21 mouse cellular contexts compared by ENCODE assay signal in the genomic region with DNA sequence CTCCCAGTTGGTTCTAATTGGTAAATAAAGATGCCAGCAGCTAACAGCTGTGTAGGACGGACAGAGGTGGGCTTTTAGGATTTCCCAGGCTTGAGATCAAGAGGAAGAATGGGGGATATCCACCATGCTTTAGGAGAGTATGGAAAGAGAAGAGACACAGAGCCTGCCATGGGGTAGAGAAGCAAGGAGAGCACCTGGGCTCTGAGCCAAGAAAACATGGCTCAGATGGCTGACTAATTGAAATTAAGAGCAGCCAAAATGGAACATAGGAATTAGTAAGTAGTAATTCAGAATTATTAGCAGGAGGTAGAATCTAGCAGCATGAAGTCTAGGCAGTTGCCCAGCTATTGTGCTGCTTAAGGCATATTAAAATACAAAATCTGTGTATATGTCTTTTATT. TPM values are rescaled to one million over a fixed set of nuclear protein-coding genes. Genes with fewer than 3 reads are reported as not detected.
DNase-seq lines count a peak whose midpoint lies in the region; ATAC-seq and TF ChIP-seq lines count a peak whose summit lies in the region.
"Had no signal": no experiment of that assay in that cellular context is flagged by ENCODE, and none has a peak within 500 bp of the region (broad histone marks: within the 10 kb centered on the region; RNA-seq: fewer than 3 reads in every experiment).

No protein-coding gene starts in this region.

- H3K4me3 ChIP-seq in hindbrain, postnatal 0 days (ENCODE audit: low read length): no peak overlapping the region
- H3K4me3 ChIP-seq in hindbrain, embryonic 13.5 days: no peak overlapping the region
- H3K4me3 ChIP-seq: embryonic facial prominence, embryonic 15.5 days; forebrain, embryonic 10.5 days; heart, embryonic 10.5 days; limb, embryonic 12.5 days; midbrain, embryonic 15.5 days had no signal

- H3K9me3 ChIP-seq in hindbrain, postnatal 0 days (ENCODE audit: low read length): no peaks in the 10 kb centered on the region
- no peaks in the 10 kb centered on the region for H3K9me3 ChIP-seq in hindbrain, embryonic 13.5 days
- H3K9me3 ChIP-seq: embryonic facial prominence, embryonic 15.5 days; forebrain, embryonic 10.5 days; heart, embryonic 10.5 days; limb, embryonic 12.5 days; midbrain, embryonic 15.5 days had no signal

- no peak overlapping the region for H3K27ac ChIP-seq in hindbrain, postnatal 0 days
- no peak overlapping the region for H3K27ac ChIP-seq in hindbrain, embryonic 13.5 days
- H3K27ac ChIP-seq: embryonic facial prominence, embryonic 15.5 days; forebrain, embryonic 10.5 days; heart, embryonic 10.5 days; kidney, postnatal 0 days; limb, embryonic 12.5 days; liver, embryonic 14.5 days; midbrain, embryonic 15.5 days; stomach, postnatal 0 days had no signal

- no peaks in the 10 kb centered on the region for H3K36me3 ChIP-seq in hindbrain, postnatal 0 days (ENCODE audit: insufficient read depth, low read length)
- H3K36me3 ChIP-seq in hindbrain, embryonic 13.5 days: no peaks in the 10 kb centered on the region
- H3K36me3 ChIP-seq: embryonic facial prominence, embryonic 15.5 days; forebrain, embryonic 10.5 days; heart, embryonic 10.5 days; limb, embryonic 12.5 days; midbrain, embryonic 15.5 days had no signal

- no peak for TF ChIP-seq CTCF in hindbrain, postnatal 0 days (IDR thresholded peaks at IDR 0.05; ENCODE audit: low read depth)

- no peaks in the 10 kb centered on the region for H3K27me3 ChIP-seq in hindbrain, postnatal 0 days (ENCODE audit: insufficient read depth, low read length)
- H3K27me3 ChIP-seq in hindbrain, embryonic 13.5 days: no peaks in the 10 kb centered on the region
- H3K27me3 ChIP-seq: embryonic facial prominence, embryonic 15.5 days; limb, embryonic 12.5 days; midbrain, embryonic 15.5 days had no signal

- ATAC-seq in hindbrain, postnatal 0 days: peak; percentile 61; the same call in 1 of the 2 replicates
- ATAC-seq in hindbrain, embryonic 13.5 days (ENCODE audit: low FRiP score): no peak
- ATAC-seq: midbrain, embryonic 15.5 days had no signal

- H3K4me2 ChIP-seq in hindbrain, postnatal 0 days (ENCODE audit: low read depth, low read length): no peak overlapping the region
- H3K4me2 ChIP-seq in hindbrain, embryonic 13.5 days: no peak overlapping the region
- H3K4me2 ChIP-seq: embryonic facial prominence, embryonic 15.5 days; limb, embryonic 12.5 days; midbrain, embryonic 15.5 days had no signal

- 44% methylated on average over 1 of the region's 1 CpGs for WGBS in hindbrain, postnatal 0 days
- 77% methylated on average over 1 of the region's 1 CpGs for WGBS in hindbrain, embryonic 13.5 days

- intact Hi-C loops in gastrocnemius, postnatal 14 days (cut with DNase I; ENCODE audit: low total_unique reads): no loop called here

- no peaks in the 10 kb centered on the region for H3K4me1 ChIP-seq in hindbrain, postnatal 0 days (ENCODE audit: insufficient read depth, low read length)
- no peaks in the 10 kb centered on the region for H3K4me1 ChIP-seq in hindbrain, embryonic 13.5 days (replicated peaks)
- H3K4me1 ChIP-seq: embryonic facial prominence, embryonic 15.5 days; forebrain, embryonic 10.5 days; heart, embryonic 10.5 days; limb, embryonic 12.5 days; midbrain, embryonic 15.5 days had no signal

- H3K9ac ChIP-seq in hindbrain, postnatal 0 days (replicated peaks; ENCODE audit: low read length): no peak overlapping the region
- no peak overlapping the region for H3K9ac ChIP-seq in hindbrain, embryonic 13.5 days
- H3K9ac ChIP-seq: embryonic facial prominence, embryonic 15.5 days; limb, embryonic 12.5 days; liver, embryonic 14.5 days; midbrain, embryonic 15.5 days had no signal

- DNase-seq in hindbrain, postnatal 0 days (ENCODE audit: low spot score): peak; percentile 53
- peak; percentile 4 for DNase-seq in layer of hippocampus, adult 9-11 months
- no peak for DNase-seq in layer of hippocampus, postnatal 36 days
- peak; percentile 3 for DNase-seq in brain, embryonic 18.5 days (ENCODE audit: low read depth, low spot score)
- DNase-seq in cerebellum, adult 9-10 months: peak; percentile 30
- no peak for DNase-seq in retina, embryonic 14.5 days (ENCODE audit: low spot score)
- DNase-seq in gastrocnemius, postnatal 14 days: no peak
- DNase-seq: adrenal gland, postnatal 10 days; embryo, embryonic 11 days; gastrocnemius, postnatal 36 days; heart, postnatal 14 days; thymus, postnatal 25 days had no signal

RNA-seq across cellular contexts. Expression of a gene that starts 55.4 kb away (rescaled TPM):
- total RNA-seq in hindbrain, postnatal 0 days (2014; rRNA removed): 20.0 and 24.5 TPM in 2 replicates
- 4.1 and 4.5 TPM in 2 replicates for polyA plus RNA-seq in hindbrain, postnatal 0 days (2015; fragmentation: Nextera tagmentation; extraction: Ambion mirVana)
- 1.7 and 2.4 TPM in 2 replicates for polyA plus RNA-seq in hindbrain, embryonic 13.5 days (2015; fragmentation: Nextera tagmentation; extraction: Ambion mirVana)
- 10 to 100 TPM; 43.4 to 47.9 TPM for total RNA-seq in layer of hippocampus, postnatal 36 days (2021)
- total RNA-seq in gastrocnemius, postnatal 14 days (2021): 1 to 10 TPM; 3.3 to 5.8 TPM

Comparison
In these comparisons a context has a peak if more than half of its experiments do, and no peak if none do; other contexts are left out.
1. DNase-seq: peak in hindbrain, postnatal 0 days (single experiment), layer of hippocampus, adult 9-11 months (single experiment), brain, embryonic 18.5 days (single experiment) and cerebellum, adult 9-10 months (single experiment); none in layer of hippocampus, postnatal 36 days (0 of 2), retina, embryonic 14.5 days (single experiment) and gastrocnemius, postnatal 14 days (single experiment).